Mouse (Mus musculus) liver, embryonic 11.5 days (tissue): ENCODE results near the gene Mgat5. TPM values are rescaled to one million over a fixed set of nuclear protein-coding genes. Genes with fewer than 3 reads are reported as not detected.

Experiments used
- ATAC-seq: fragments of 200-750 bp; cut with Nextera tagmentation; replicated peaks from 2 replicates; pipeline ENCODE4 v1.8.0; 2017; ENCODE audit warnings: moderate number of reproducible peaks, mild to moderate bottlenecking, moderate TSS enrichment, moderate library complexity; ENCODE audit not compliant: low FRiP score
- DNase-seq: peaks from one replicate; pipeline ENCODE4 v3.0.0-alpha.2; 2017; ENCODE audit warnings: low spot score
- H3K27ac ChIP-seq: fragments of 300-500 bp; sonication (generic); 2 replicates; pipeline ENCODE4 v1.5.1; 2014; ENCODE audit warnings: mild to moderate bottlenecking, low read depth, low read length, control low read depth
- H3K27me3 ChIP-seq: fragments of 300-500 bp; sonication (generic); replicated peaks from 2 replicates; pipeline ENCODE4 v1.6.1; 2014; ENCODE audit warnings: low read length, mixed read lengths; ENCODE audit not compliant: control insufficient read depth, insufficient read depth
- H3K36me3 ChIP-seq: fragments of 300-500 bp; sonication (generic); 2 replicates; pipeline ENCODE4 v1.6.1; 2014; ENCODE audit warnings: mild to moderate bottlenecking, low read length, moderate library complexity, mixed read lengths; ENCODE audit not compliant: control insufficient read depth, insufficient read depth
- H3K4me1 ChIP-seq: fragments of 300-500 bp; sonication (generic); replicated peaks from 2 replicates; pipeline ENCODE4 v1.6.1; 2014; ENCODE audit warnings: low read length, mixed read lengths; ENCODE audit not compliant: control insufficient read depth, insufficient read depth
- H3K4me2 ChIP-seq: fragments of 300-500 bp; sonication (generic); 2 replicates; pipeline ENCODE4 v1.6.1; 2014; ENCODE audit warnings: mild to moderate bottlenecking, control low read depth, moderate library complexity
- H3K4me3 ChIP-seq: fragments of 300-500 bp; sonication (generic); 2 replicates; pipeline ENCODE4 v1.5.1; 2014; ENCODE audit warnings: low read depth, low read length, control low read depth
- H3K9ac ChIP-seq: fragments of 300-500 bp; sonication (generic); 2 replicates; pipeline ENCODE4 v1.6.1; 2014; ENCODE audit warnings: low read depth, low read length, control low read depth
- H3K9me3 ChIP-seq: fragments of 300-500 bp; sonication (generic); 2 replicates; pipeline ENCODE4 v1.6.1; 2016; ENCODE audit warnings: low read length, inconsistent platforms, mixed read lengths; ENCODE audit not compliant: control insufficient read depth
- WGBS: fragments of 180-500 bp; shearing (Covaris S2); extraction: QIAGEN DNeasy Blood & Tissue Kit; methylation state at CpG from one replicate; pipeline ENCODE4 v1.1.7; 2014; 5-methylcytosine and 5-hydroxymethylcytosine counted together
- polyA plus RNA-seq: library from polyadenylated mRNA; unstranded; fragments of >200 nt; fragmentation: Nextera tagmentation; extraction: Ambion mirVana; gene quantifications from 2 replicates; pipeline ENCODE4 v1.2.1, GENCODE M21; 2014

Mgat5 gene
- polyA plus RNA-seq, 1 experiment from 2014 or later = 2.3 TPM

GRCm38 (mm10) chr1:127508067-127508739, 303.4 kb downstream of the Mgat5 start:
- H3K4me3 ChIP-seq = no peak overlapping the region
- H3K4me2 ChIP-seq = no peak overlapping the region
- H3K27ac ChIP-seq = no peak overlapping the region
- ATAC-seq (no peak), DNase-seq (no peak)
- 79% methylated on average over 16 of the region's 16 CpGs for WGBS
- no peaks in the 10 kb centered on the region for H3K9me3 ChIP-seq
- no peaks in the 10 kb centered on the region for H3K36me3 ChIP-seq
- H3K27me3 ChIP-seq = no peaks in the 10 kb centered on the region
- H3K9ac ChIP-seq = no peak overlapping the region
- no peaks in the 10 kb centered on the region for H3K4me1 ChIP-seq

DNA sequence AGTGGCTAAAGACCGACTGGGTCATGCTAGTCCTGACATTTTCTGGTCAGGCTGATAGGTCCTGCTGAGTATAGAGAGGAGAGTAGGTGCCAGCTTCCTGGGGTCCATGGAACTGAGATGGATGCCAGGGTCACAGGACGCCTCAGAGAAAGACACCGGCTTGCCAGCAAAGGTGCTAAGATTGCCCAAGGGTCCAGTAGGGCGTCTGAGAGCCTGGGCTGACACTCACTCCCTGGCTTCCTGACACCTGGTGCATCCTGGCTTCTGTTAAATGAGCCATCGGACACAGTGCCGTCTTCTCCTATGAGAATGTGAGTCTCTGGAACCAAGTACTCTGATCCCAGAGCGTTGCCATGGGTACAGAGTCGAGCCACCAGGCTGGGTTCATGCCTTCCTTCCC, 304.1 kb downstream of the Mgat5 start:
- Histone ChIP-seq H3K9ac (no peak overlapping the region), H3K4me1 (no peaks in the 10 kb centered on the region), H3K36me3 (no peaks in the 10 kb centered on the region), H3K4me2 (no peak overlapping the region), H3K27ac (no peak overlapping the region), H3K27me3 (no peaks in the 10 kb centered on the region), H3K4me3 (no peak overlapping the region), H3K9me3 (no peaks in the 10 kb centered on the region)
- ATAC-seq (no peak), DNase-seq (no peak)
- 79% methylated on average over 8 of the region's 8 CpGs for WGBS

- Histone ChIP-seq H3K4me2 (no peak overlapping the region), H3K9me3 (no peaks in the 10 kb centered on the region), H3K9ac (no peak overlapping the region), H3K36me3 (no peaks in the 10 kb centered on the region), H3K4me3 (no peak overlapping the region), H3K27ac (no peak overlapping the region), H3K4me1 (no peaks in the 10 kb centered on the region), H3K27me3 (no peaks in the 10 kb centered on the region)
- WGBS = 84% methylated on average over 6 of the region's 6 CpGs
- DNase-seq (no peak), ATAC-seq (no peak)
Measured at GRCm38 (mm10) chr1:127511362-127511761, 306.5 kb downstream of the Mgat5 start.

DNA sequence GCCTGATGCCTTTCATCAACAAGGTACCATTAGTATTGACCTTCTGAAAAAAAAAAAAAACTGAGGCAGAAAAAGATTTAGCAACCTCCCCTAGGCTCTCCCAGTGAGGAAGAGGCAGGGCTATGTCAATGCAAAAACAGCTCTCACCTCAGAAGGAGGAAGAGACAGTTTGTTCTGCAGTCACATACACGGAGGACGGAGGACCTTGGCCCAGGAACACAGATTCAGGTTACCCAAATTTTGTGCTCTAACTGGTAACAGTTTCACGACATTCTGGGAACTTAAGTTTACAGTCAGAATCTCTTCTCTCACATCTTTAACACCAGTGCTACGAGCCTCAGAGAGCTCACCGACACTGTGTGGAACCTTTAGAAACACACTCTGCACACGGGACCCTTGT, 307.9 kb downstream of the Mgat5 start:
- H3K9ac ChIP-seq = no peak overlapping the region
- H3K4me2 ChIP-seq = no peak overlapping the region
- WGBS = 60% methylated on average over 6 of the region's 6 CpGs
- DNase-seq (no peak), ATAC-seq (no peak)
- H3K4me3 ChIP-seq = no peak overlapping the region
- no peaks in the 10 kb centered on the region for H3K9me3 ChIP-seq
- no peaks in the 10 kb centered on the region for H3K27me3 ChIP-seq
- no peaks in the 10 kb centered on the region for H3K4me1 ChIP-seq
- H3K36me3 ChIP-seq = no peaks in the 10 kb centered on the region
- H3K27ac ChIP-seq = no peak overlapping the region

GRCm38 (mm10) chr1:127513140-127513539, 308.3 kb downstream of the Mgat5 start:
- WGBS = 79% methylated on average over 8 of the region's 8 CpGs
- no peak overlapping the region for H3K9ac ChIP-seq
- H3K9me3 ChIP-seq = no peaks in the 10 kb centered on the region
- ATAC-seq (no peak), DNase-seq (no peak)
- no peak overlapping the region for H3K4me2 ChIP-seq
- H3K27ac ChIP-seq = no peak overlapping the region
- no peaks in the 10 kb centered on the region for H3K36me3 ChIP-seq
- no peaks in the 10 kb centered on the region for H3K27me3 ChIP-seq
- H3K4me1 ChIP-seq = no peaks in the 10 kb centered on the region
- no peak overlapping the region for H3K4me3 ChIP-seq

- no peaks in the 10 kb centered on the region for H3K9me3 ChIP-seq
- DNase-seq (no peak), ATAC-seq (no peak)
- H3K4me3 ChIP-seq = no peak overlapping the region
- H3K27ac ChIP-seq = no peak overlapping the region
- H3K9ac ChIP-seq = no peak overlapping the region
- H3K27me3 ChIP-seq = no peaks in the 10 kb centered on the region
- H3K4me1 ChIP-seq = no peaks in the 10 kb centered on the region
- no peaks in the 10 kb centered on the region for H3K36me3 ChIP-seq
- WGBS = 81% methylated on average over 3 of the region's 3 CpGs
- no peak overlapping the region for H3K4me2 ChIP-seq
Measured at GRCm38 (mm10) chr1:127513664-127514063, 308.8 kb downstream of the Mgat5 start.

GRCm38 (mm10) chr1:127514479-127514878, 309.7 kb downstream of the Mgat5 start:
- Histone ChIP-seq H3K4me3 (no peak overlapping the region), H3K4me1 (no peaks in the 10 kb centered on the region), H3K9me3 (no peaks in the 10 kb centered on the region), H3K36me3 (no peaks in the 10 kb centered on the region), H3K27ac (no peak overlapping the region), H3K9ac (no peak overlapping the region), H3K27me3 (no peaks in the 10 kb centered on the region), H3K4me2 (no peak overlapping the region)
- 67% methylated on average over 3 of the region's 3 CpGs for WGBS
- ATAC-seq = no peak
- no peak for DNase-seq

GRCm38 (mm10) chr1:127514888-127515287, 310.1 kb downstream of the Mgat5 start:
- H3K9ac ChIP-seq = no peak overlapping the region
- WGBS = 93% methylated on average over 10 of the region's 10 CpGs
- no peaks in the 10 kb centered on the region for H3K9me3 ChIP-seq
- H3K36me3 ChIP-seq = no peaks in the 10 kb centered on the region
- no peak for ATAC-seq
- H3K4me3 ChIP-seq = no peak overlapping the region
- no peaks in the 10 kb centered on the region for H3K27me3 ChIP-seq
- H3K4me2 ChIP-seq = no peak overlapping the region
- no peak overlapping the region for H3K27ac ChIP-seq
- H3K4me1 ChIP-seq = no peaks in the 10 kb centered on the region
- no peak for DNase-seq

DNA sequence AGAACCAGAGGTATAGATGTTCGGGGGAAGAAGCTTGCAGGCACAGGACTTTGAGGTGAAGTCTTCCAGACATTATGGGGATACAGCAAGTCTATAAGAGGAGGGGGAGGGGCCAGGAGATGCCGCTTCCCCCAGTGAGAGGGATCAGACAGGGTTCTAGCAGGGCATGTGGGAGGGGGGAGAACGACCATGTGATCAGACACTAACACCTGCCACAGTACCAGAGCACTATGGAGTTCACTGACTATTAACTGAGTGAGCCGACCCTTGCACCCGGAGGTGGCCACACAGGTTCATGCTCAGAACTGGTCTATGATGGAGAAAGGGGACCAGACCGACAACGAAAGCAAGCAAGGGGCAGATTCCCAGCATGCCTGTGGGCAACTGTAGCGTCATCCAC, 318.5 kb downstream of the Mgat5 start:
- Histone ChIP-seq H3K4me2 (no peak overlapping the region), H3K4me3 (no peak overlapping the region), H3K36me3 (no peaks in the 10 kb centered on the region), H3K27me3 (no peaks in the 10 kb centered on the region), H3K27ac (no peak overlapping the region), H3K4me1 (no peaks in the 10 kb centered on the region), H3K9me3 (no peaks in the 10 kb centered on the region), H3K9ac (no peak overlapping the region)
- ATAC-seq (no peak), DNase-seq (no peak)
- 79% methylated on average over 8 of the region's 8 CpGs for WGBS
